Mouse (Mus musculus) limb, embryonic 10.5 days (tissue): Measurements from ENCODE around the gene Itgav. TPM values are rescaled to one million over a fixed set of nuclear protein-coding genes. Genes with fewer than 3 reads are reported as not detected.
"Not testable (repeated sequence)": the region's sequence is repeated elsewhere in the genome, so short reads cannot be mapped to it uniquely, and the experiment has no call there.

Experiments used
- DNase-seq: peaks from one replicate; pipeline ENCODE4 v3.0.0-alpha.2; 2017; ENCODE audit warnings: low spot score
- H3K27ac ChIP-seq: fragments of 300-500 bp; sonication (generic); 2 replicates; pipeline ENCODE4 v1.5.1; 2016; ENCODE audit warnings: mild to moderate bottlenecking
- H3K27me3 ChIP-seq: fragments of 300-500 bp; sonication (generic); 2 replicates; pipeline ENCODE4 v1.6.1; 2016; ENCODE audit warnings: low read depth, mild to moderate bottlenecking; ENCODE audit not compliant: poor library complexity, severe bottlenecking
- H3K36me3 ChIP-seq: fragments of 300-500 bp; sonication (generic); 2 replicates; pipeline ENCODE4 v1.6.1; 2016; ENCODE audit warnings: mild to moderate bottlenecking, moderate library complexity
- H3K4me1 ChIP-seq: fragments of 300-500 bp; sonication (generic); 2 replicates; pipeline ENCODE4 v1.6.1; 2016
- H3K4me3 ChIP-seq: fragments of 300-500 bp; sonication (generic); 2 replicates; pipeline ENCODE4 v1.5.1; 2016; ENCODE audit warnings: mild to moderate bottlenecking, moderate library complexity
- H3K9me3 ChIP-seq: fragments of 300-500 bp; sonication (generic); replicated peaks from 2 replicates; pipeline ENCODE4 v1.6.1; 2016; ENCODE audit warnings: mild to moderate bottlenecking
- WGBS: fragments of 180-500 bp; shearing (Covaris S2); methylation state at CpG from one replicate; pipeline ENCODE4 v1.1.7; 2016; 5-methylcytosine and 5-hydroxymethylcytosine counted together
- polyA plus RNA-seq: library from polyadenylated mRNA; unstranded; fragments of >200 nt; fragmentation: Nextera tagmentation; extraction: Ambion mirVana; gene quantifications from 2 replicates; pipeline ENCODE4 v1.2.1, GENCODE M21; 2016

The Itgav gene
- polyA plus RNA-seq, 1 experiment from 2014 or later = 56.0 TPM

- 76% methylated on average over 7 of the region's 7 CpGs for WGBS
- Histone ChIP-seq H3K4me1 (peaks cover 10% of the 10 kb centered on the region; the same call in 1 of the 2 replicates), H3K4me3 (no peak overlapping the region), H3K9me3 (no peaks in the 10 kb centered on the region), H3K36me3 (no peaks in the 10 kb centered on the region), H3K27me3 (no peaks in the 10 kb centered on the region), H3K27ac (no peak overlapping the region)
- DNase-seq = no peak
These were observed 30.1 kb upstream of the Itgav start for GRCm38 (mm10) chr2:83694061-83694460.

GRCm38 (mm10) chr2:83695345-83696247 is 28.6 kb upstream of the Itgav start:
- no peaks in the 10 kb centered on the region for H3K36me3 ChIP-seq
- no peaks in the 10 kb centered on the region for H3K27me3 ChIP-seq
- no peak overlapping the region for H3K27ac ChIP-seq
- WGBS = 82% methylated on average over 11 of the region's 11 CpGs
- no peaks in the 10 kb centered on the region for H3K9me3 ChIP-seq
- DNase-seq = no peak
- peaks cover 10% of the 10 kb centered on the region for H3K4me1 ChIP-seq
- H3K4me3 ChIP-seq = no peak overlapping the region

- no peak overlapping the region for H3K4me3 ChIP-seq
- no peaks in the 10 kb centered on the region for H3K27me3 ChIP-seq
- 52% methylated on average over 1 of the region's 1 CpGs for WGBS
- no peak for DNase-seq
- no peaks in the 10 kb centered on the region for H3K9me3 ChIP-seq
- H3K4me1 ChIP-seq = peaks cover 16% of the 10 kb centered on the region
- no peaks in the 10 kb centered on the region for H3K36me3 ChIP-seq
- no peak overlapping the region for H3K27ac ChIP-seq
These were observed 25.7 kb upstream of the Itgav start for GRCm38 (mm10) chr2:83698484-83698883.

GRCm38 (mm10) chr2:83699324-83699723 is 24.9 kb upstream of the Itgav start:
- no peak for DNase-seq
- 50% methylated on average over 1 of the region's 1 CpGs for WGBS

GRCm38 (mm10) chr2:83700667-83701066 is 23.5 kb upstream of the Itgav start:
- Histone ChIP-seq H3K27ac (0 out of 2 replicates have a peak overlapping the region, but pooled peaks have one; percentile 4), H3K36me3 (no peaks in the 10 kb centered on the region), H3K27me3 (no peaks in the 10 kb centered on the region), H3K4me1 (peaks cover 23% of the 10 kb centered on the region), H3K9me3 (no peaks in the 10 kb centered on the region), H3K4me3 (no peak overlapping the region)
- no peak for DNase-seq
- WGBS = 90% methylated on average over 4 of the region's 4 CpGs

More at GRCm38 (mm10) chr2:83699324-83699723, 24.9 kb upstream of the Itgav start:
- Histone ChIP-seq H3K36me3 (no peaks in the 10 kb centered on the region), H3K27ac (no peak overlapping the region), H3K4me1 (peaks cover 21% of the 10 kb centered on the region), H3K4me3 (no peak overlapping the region), H3K9me3 (no peaks in the 10 kb centered on the region), H3K27me3 (no peaks in the 10 kb centered on the region)

- H3K27me3 ChIP-seq = no peaks in the 10 kb centered on the region
- 91% methylated on average over 7 of the region's 7 CpGs for WGBS
- no peak overlapping the region for H3K4me3 ChIP-seq
- no peaks in the 10 kb centered on the region for H3K36me3 ChIP-seq
- H3K27ac ChIP-seq = no peak overlapping the region
- H3K9me3 ChIP-seq = no peaks in the 10 kb centered on the region
- H3K4me1 ChIP-seq = peaks cover 36% of the 10 kb centered on the region
- DNase-seq = no peak
These were observed 21.8 kb upstream of the Itgav start for GRCm38 (mm10) chr2:83702411-83702810.

- Histone ChIP-seq H3K27ac (no peak overlapping the region), H3K27me3 (no peaks in the 10 kb centered on the region), H3K4me3 (no peak overlapping the region), H3K9me3 (no peaks in the 10 kb centered on the region), H3K36me3 (no peaks in the 10 kb centered on the region), H3K4me1 (peaks cover 62% of the 10 kb centered on the region)
- WGBS = 82% methylated on average over 9 of the region's 9 CpGs
- no peak for DNase-seq
These were observed 18.5 kb upstream of the Itgav start for GRCm38 (mm10) chr2:83705580-83706158.

GRCm38 (mm10) chr2:83709896-83710524 is 14.2 kb upstream of the Itgav start:
- DNase-seq = no peak
- Histone ChIP-seq H3K4me3 (peak overlapping the region; percentile 12), H3K9me3 (no peaks in the 10 kb centered on the region), H3K4me1 (peaks cover 68% of the 10 kb centered on the region), H3K27ac (peak overlapping the region; percentile 70), H3K36me3 (no peaks in the 10 kb centered on the region), H3K27me3 (no peaks in the 10 kb centered on the region)
- 35% methylated on average over 11 of the region's 11 CpGs for WGBS

GRCm38 (mm10) chr2:83713281-83713680 is 10.9 kb upstream of the Itgav start:
- 78% methylated on average over 7 of the region's 7 CpGs for WGBS
- not testable (repeated sequence) for H3K27ac ChIP-seq, H3K9me3 ChIP-seq, DNase-seq, H3K27me3 ChIP-seq, H3K4me3 ChIP-seq, H3K36me3 ChIP-seq
- peaks cover 51% of the 10 kb centered on the region for H3K4me1 ChIP-seq

GRCm38 (mm10) chr2:83713946-83714345 is 10.3 kb upstream of the Itgav start:
- Histone ChIP-seq H3K4me3 (no peak overlapping the region), H3K27ac (peak overlapping the region; percentile 72), H3K36me3 (no peaks in the 10 kb centered on the region), H3K27me3 (no peaks in the 10 kb centered on the region), H3K9me3 (no peaks in the 10 kb centered on the region), H3K4me1 (peaks cover 45% of the 10 kb centered on the region)
- no peak for DNase-seq
- WGBS = 78% methylated on average over 5 of the region's 5 CpGs

- WGBS = 14% methylated on average over 6 of the region's 6 CpGs
- peak; percentile 78 for DNase-seq
- H3K36me3 ChIP-seq = no peaks in the 10 kb centered on the region
- no peaks in the 10 kb centered on the region for H3K9me3 ChIP-seq
- H3K4me1 ChIP-seq = peaks cover 36% of the 10 kb centered on the region
- H3K4me3 ChIP-seq = no peak overlapping the region
- H3K27me3 ChIP-seq = no peaks in the 10 kb centered on the region
- H3K27ac ChIP-seq = no peak overlapping the region; the same call in 1 of the 2 replicates
These were observed 9.4 kb upstream of the Itgav start for GRCm38 (mm10) chr2:83714783-83715182.

GRCm38 (mm10) chr2:83718341-83718740 is 5.9 kb upstream of the Itgav start:
- Histone ChIP-seq H3K4me1 (peaks cover 24% of the 10 kb centered on the region), H3K27me3 (no peaks in the 10 kb centered on the region), H3K4me3 (no peak overlapping the region), H3K27ac (no peak overlapping the region), H3K36me3 (no peaks in the 10 kb centered on the region), H3K9me3 (no peaks in the 10 kb centered on the region)
- 86% methylated on average over 4 of the region's 4 CpGs for WGBS
- no peak for DNase-seq

GRCm38 (mm10) chr2:83721635-83722034 is 2.6 kb upstream of the Itgav start:
- 93% methylated on average over 3 of the region's 3 CpGs for WGBS
- no peak overlapping the region for H3K4me3 ChIP-seq
- H3K9me3 ChIP-seq = no peaks in the 10 kb centered on the region
- peaks cover 30% of the 10 kb centered on the region for H3K4me1 ChIP-seq
- no peak overlapping the region for H3K27ac ChIP-seq
- H3K36me3 ChIP-seq = no peaks in the 10 kb centered on the region
- no peaks in the 10 kb centered on the region for H3K27me3 ChIP-seq
- DNase-seq = no peak
